Mouse (Mus musculus) layer of hippocampus, adult 9-11 months (tissue): ENCODE measurements around the gene Zfhx3.

Source experiments
- DNase-seq: peaks from one replicate; pipeline ENCODE4 v3.0.0; 2022

The Zfhx3 gene

DNA sequence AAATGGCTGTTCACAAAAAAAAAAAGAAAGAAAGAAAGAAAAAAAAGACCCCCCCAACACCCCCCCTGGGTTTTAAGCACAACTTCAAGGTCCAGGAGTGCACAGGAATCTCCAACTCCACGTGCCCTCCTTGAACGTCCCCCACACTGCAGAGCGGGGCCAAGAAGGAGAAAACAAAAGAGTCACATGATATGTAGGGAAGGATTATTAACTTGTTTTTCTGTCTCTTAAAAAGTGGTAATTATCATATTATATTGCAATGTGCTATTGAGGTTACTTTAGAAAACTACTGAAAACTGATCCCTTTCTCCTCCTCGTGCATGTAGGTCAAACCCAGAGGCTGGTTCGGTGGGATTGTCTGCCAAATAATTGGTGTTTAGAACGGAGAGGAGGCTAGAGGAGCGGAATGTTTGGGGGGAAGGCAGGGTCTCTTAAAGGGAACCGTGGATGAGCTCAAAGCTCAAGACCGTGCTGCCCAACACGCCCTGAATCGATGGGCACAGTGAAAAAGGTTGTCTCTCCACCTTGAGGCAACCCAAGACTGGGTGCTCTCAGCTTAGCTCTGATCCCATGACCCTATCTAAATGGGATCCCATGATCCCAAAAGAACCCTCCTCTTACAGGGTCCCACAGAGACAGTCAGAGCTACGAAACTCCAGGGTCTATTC is 612.3 kb downstream of the Zfhx3 start:
- DNase-seq = no peak

DNA sequence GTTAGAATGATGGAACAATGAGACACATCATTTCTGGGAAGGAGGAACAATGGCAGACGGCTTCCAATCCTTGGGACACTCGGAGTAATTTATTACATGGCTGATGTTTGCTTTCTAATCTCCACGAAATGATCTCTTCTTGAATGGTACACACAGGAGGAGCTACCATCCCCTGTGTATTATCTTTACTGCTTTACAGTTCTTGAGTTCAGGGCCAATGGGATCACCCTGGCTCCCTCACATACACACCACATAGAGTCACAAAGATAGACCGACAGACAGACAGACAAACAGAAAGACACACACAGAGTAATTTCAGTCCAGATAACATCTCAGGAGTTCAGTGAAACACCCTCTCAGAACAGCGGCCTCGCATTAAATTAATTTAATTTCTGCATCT is 621.0 kb downstream of the Zfhx3 start:
- DNase-seq = no peak

DNA sequence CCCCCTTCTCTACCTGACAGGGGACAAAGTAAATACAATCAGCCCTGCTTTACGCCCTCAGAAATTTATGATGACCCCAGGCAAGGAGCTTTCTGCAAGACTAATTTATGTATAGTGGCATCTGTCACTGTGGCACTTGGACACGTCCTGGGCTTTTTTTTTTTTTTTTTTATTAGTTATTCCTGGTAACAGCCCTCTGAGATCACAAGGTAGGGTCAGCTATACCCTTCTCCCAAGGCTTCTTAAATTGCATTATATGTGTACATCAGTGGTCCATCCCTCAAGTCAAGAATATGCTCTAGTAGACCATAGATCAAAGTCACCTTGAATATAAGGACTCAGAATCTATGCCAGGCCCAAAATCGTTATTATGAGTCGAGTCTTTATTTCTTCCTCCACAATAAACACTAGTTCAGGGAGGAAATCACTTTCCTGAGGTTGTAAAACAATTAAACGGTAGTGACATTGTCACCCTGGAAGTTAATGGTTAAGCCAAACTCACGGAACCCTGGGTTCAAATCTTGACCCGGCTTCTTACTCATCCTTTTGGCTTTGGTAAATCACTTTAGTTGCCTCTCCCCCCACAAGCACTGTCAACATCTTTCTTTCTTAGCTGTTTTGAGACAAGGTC is 621.6 kb downstream of the Zfhx3 start:
- DNase-seq = no peak

- peak; percentile 6 for DNase-seq
Observed at GRCm38 (mm10) chr8:108566035-108566434, 623.6 kb downstream of the Zfhx3 start.

DNA sequence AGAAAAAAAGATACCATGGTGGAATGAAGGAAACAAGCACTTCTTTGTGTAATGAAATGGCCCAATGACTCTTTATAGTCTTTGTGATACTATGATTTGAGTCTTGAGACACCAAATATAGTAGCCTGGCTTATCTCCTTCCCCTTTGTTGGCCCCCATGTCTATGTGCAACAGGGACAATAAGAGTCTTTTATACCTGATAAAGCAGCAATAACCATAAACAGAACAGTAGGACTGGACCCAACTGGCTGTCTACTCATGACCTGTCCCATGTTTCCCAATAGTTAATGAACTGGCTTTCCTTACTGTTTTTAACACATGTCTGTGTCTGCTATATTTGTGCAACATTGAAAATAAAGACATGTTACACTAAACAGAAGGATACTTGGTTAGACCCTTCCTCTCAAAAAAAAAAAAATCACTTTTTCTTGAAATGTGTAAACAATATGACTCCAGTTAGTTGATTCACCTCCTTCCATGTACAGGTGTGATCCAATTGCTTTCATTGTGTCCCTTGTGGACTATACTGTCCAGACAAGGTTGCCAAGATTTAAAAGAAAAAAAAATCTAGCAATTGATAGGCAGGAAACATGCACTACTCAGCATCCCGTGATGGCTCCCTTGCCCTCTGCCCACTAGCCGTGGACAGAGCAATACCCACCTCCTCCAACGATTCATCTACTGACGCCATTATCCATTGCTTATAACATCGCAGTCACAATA is 631.0 kb downstream of the Zfhx3 start:
- no peak for DNase-seq

DNA sequence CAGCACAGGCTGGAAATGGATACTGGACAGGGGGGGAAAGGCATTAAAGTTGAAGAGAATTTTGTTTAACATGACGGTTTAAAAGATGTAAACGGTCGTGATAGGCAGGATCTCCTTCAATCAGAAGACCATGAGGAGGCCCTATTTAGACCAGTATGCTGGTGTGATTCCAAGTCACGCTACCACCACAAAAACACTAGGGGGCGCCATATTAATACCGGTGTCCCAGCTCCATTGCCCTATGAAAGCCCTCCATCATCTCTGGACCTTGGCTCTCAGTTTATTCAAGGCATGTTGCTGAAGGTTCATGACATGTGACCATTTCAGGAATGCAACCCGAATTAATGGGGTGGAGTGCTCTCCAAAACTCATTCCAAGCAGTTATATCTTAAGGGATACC is 631.7 kb downstream of the Zfhx3 start:
- peak; percentile 45 for DNase-seq

GRCm38 (mm10) chr8:108577571-108577970 is 635.1 kb downstream of the Zfhx3 start:
- DNase-seq = no peak

DNA sequence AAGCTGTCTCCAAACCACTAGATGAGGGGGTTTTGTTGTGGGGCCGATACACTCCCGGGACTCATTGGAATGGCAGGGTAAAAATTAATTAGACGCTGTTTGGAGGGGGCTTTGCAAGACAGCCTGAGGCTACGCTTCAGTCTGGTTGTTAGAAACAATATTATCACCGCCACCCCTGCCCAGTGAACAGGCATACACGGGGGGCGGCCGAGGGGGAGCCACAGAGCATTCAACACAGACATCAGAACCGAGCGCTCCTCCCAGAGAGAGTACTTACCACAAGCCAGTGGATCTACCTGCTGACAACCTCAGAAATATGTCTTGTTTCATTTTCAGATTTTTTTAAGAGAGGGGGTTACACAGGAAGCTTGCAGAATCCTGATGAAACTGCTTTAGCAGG is 635.9 kb downstream of the Zfhx3 start:
- DNase-seq = no peak

DNA sequence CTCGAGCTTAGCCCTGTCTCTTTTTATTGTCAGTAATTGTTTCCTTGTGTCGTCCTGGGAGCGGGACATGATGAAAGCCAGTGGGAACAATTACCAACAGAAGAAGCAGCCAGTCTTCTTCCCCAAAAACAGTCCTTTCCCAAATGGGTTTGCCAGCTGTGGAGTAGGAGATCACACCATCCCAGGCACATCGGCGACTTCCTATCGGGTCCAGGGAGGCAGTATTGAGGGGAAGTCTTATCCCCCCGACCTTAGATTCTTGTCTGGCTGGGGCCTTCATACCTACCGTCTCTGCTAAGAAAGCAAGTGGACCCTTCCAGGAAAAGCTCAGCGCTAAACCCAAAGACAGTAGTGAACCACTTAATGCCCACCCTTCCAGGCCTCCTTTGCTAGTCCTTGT is 637.4 kb downstream of the Zfhx3 start:
- no peak for DNase-seq

- DNase-seq = no peak
Observed at GRCm38 (mm10) chr8:108580364-108580763, 637.9 kb downstream of the Zfhx3 start.

GRCm38 (mm10) chr8:108581557-108581956 is 639.1 kb downstream of the Zfhx3 start:
- no peak for DNase-seq

GRCm38 (mm10) chr8:108582251-108582650 is 639.8 kb downstream of the Zfhx3 start:
- DNase-seq = no peak

GRCm38 (mm10) chr8:108583261-108583660 is 640.8 kb downstream of the Zfhx3 start:
- no peak for DNase-seq

DNA sequence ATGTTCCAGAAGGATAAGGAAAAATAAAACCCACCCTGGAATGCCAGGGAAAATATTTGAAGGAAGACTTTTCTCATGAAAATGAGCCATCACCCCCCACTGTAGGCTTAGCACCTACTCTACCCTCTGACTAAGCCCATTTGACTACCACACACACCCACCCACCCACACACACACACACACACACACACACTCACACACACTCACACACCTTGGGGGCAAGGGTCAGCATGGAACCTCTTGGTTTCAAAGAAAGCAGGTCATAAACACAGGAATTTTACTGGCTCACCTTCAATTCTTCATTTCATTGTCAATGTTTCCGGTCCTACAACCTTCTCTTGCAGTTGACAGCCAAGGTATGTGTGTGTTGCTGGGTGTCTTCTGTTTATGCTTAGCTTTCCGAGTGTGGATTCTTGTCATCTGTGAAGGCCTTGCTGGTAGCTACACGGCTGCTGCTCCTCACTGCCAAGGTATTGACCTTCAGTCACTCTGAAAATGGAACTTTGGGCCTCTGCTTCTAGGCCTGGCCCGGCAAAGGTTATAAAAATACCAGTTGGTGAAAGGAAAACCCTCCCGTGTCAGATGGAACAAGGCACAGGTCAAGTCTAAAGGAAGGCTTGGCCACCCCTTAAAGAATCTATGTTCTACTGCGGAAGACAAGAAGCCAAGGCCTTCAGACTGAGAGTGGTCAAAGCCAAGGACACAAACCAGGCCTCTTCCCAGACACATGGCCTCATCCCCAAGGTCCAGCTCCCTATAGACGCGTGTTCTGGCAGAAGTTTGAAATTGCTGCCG is 641.6 kb downstream of the Zfhx3 start:
- no peak for DNase-seq

DNA sequence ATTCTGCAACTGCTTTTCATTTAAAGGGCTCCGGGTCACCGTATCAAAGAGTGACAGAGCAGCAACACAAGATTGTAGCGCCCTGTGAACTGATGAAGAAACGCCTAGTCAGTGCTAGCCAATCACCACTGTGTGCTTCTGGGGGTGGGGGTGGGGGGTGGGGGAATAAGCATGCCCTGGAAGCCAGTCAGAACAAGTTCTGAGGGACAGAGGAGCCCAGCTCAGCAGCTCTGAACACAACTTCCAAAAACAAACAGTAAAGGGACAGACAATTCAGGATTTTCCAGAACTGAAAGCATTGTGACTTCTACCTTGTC is 642.2 kb downstream of the Zfhx3 start:
- no peak for DNase-seq

DNA sequence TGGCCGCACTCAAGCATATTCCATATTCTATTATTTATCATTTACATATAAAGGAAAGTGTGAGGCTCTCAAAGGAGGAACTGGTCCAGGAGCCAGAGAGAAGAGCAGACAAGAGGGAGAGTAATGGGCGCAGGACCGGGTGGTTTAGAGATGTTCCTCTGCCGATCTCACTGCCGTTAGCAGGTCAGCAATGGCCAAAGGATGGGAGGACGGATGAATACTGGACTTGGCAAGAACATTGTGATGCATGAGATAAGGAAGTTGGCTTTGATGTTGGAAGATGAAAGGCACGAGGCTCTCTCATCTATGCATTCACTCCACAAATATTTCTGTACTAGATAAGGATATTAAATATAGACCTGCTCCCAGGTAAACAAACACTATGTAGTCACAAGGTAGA is 648.6 kb downstream of the Zfhx3 start:
- DNase-seq = no peak

GRCm38 (mm10) chr8:108592028-108592724 is 649.7 kb downstream of the Zfhx3 start:
- DNase-seq = no peak

GRCm38 (mm10) chr8:108592990-108593589 is 650.6 kb downstream of the Zfhx3 start:
- DNase-seq = no peak

DNA sequence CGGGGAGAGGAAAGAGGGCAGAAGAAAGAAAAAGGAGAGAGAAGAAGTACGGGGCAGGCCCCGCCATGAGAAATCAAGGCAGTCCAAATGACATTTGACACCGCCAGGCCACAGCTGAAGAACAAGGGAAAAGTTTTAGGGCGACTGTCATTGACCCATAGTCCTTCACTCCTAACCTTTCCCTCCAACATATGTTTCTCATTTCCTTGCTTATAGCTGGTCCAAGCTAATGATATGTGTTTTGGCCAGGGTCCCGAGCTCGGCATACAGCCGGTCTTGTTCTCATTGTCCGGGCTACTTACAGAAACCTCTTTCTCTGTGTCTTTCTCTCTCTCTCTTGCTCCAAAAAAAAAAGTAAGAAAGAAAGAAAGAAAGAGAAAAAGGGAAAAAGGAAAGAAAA is 651.4 kb downstream of the Zfhx3 start:
- no peak for DNase-seq

DNA sequence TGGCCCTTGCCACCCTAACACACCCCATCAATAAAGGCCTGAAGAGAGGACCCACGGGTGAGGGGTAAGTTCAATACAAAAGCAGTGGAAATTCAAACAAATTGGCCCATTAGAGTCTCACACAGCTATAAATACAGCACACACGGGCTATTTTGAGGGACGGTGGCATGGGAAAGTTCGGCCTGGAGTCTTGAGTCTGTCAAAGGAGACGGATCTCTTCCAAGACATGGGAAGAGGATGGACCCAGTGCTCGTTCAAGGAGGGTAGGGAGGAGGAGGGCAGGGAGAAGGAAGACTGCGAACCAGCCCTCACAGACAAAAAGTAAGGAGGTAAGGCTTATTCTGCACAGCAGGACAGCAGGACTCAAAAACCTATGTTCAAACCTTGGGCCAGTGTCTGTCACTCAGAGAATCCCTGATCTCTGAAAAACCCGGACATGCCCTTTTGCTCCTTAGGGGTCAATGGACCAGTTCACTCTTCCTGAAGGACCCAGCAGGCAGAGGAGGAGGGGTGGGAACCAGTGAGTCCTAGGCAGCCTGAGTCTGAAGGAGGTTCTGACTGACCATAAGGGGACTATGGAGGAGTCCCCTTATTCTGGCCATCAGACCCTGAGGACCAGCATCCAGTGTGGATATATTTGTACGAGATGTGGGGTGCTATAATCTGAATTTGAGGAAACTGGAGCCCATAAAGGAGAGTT is 652.1 kb downstream of the Zfhx3 start:
- no peak for DNase-seq

DNA sequence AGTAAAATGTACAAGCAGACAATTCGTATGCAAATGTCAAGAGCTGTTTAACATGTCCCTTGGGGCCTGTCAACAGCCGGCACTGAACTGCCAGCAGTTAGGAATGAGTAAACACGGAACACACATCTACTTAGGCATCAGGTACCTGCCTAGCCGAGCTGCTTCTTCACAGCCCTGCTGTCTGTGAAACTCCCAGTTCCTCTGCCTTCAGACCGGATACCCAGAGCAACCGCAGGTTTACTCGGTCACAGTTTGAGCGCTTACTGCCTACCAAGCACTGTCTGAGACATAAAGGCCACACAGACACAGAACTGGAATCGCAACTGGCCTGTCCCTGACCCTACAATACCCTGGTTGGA is 652.6 kb downstream of the Zfhx3 start:
- DNase-seq = peak; percentile 6
